In the genomic region with DNA sequence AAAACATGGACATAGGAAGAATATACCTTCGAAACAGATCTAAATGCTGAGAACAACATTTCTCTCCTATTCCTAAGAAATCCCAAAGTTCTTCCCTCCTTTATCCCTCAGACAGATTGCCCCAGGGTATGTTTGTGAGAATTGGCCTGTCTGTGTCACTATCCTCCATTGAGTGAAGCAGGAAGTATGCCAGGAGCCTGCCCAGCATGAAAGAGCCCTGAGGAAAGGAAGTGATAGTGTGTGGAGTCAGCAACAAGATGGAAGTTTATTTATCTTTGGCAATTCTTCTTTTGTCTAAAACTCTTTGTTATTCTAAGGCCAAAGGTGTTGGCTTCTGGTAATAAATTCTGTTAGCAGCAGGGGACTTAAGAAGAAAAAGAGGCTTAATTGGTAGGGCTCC, we compare ENCODE assay signal across 15 mouse cellular contexts.
"Had no signal": no experiment of that assay in that cellular context is flagged by ENCODE, and none has a peak within 500 bp of the region (broad histone marks: within the 10 kb centered on the region; RNA-seq: fewer than 3 reads in every experiment).

No protein-coding gene starts in this region.

- DNase-seq: gastrocnemius, adult 2 months; gastrocnemius, postnatal 10 days; gastrocnemius, postnatal 25 days; heart, adult 18-20 months; heart, postnatal 10 days; heart, postnatal 4 days; kidney, adult 18-20 months; kidney, adult 8-10 months; kidney, postnatal 10 days; kidney, postnatal 25 days; kidney, postnatal 4 days; layer of hippocampus, adult 9-11 months; layer of hippocampus, postnatal 36 days; liver; liver, embryonic 13.5 days had no signal
